ENCODE assay signal across 8 mouse cellular contexts in genomic region chr11:20248840-20249239, GRCm38 (mm10). TPM values are rescaled to one million over a fixed set of nuclear protein-coding genes. Genes with fewer than 3 reads are reported as not detected.
DNase-seq lines count a peak whose midpoint lies in the region; ATAC-seq and TF ChIP-seq lines count a peak whose summit lies in the region.

No protein-coding gene starts in this region.

- WGBS in forebrain, embryonic 16.5 days, result under 1% methylated on average over 39 of the region's 39 CpGs
- under 1% methylated on average over 39 of the region's 39 CpGs for WGBS in liver, embryonic 11.5 days
- under 1% methylated on average over 39 of the region's 39 CpGs for WGBS in olfactory bulb, adult 2 months

- H3K4me2 ChIP-seq in forebrain, embryonic 16.5 days (ENCODE audit: low read length), result peak overlapping the region; percentile 61
- peak overlapping the region; percentile 98 for H3K4me2 ChIP-seq in liver, embryonic 11.5 days

- no peaks in the 10 kb centered on the region for H3K9me3 ChIP-seq in forebrain, embryonic 16.5 days (ENCODE audit: control insufficient read depth, low read length)
- H3K9me3 ChIP-seq in liver, embryonic 11.5 days (ENCODE audit: control insufficient read depth, low read length), result no peaks in the 10 kb centered on the region

- peaks cover 22% of the 10 kb centered on the region for H3K4me1 ChIP-seq in forebrain, embryonic 16.5 days (replicated peaks; ENCODE audit: control insufficient read depth, insufficient read depth, low read length)
- peaks cover 33% of the 10 kb centered on the region for H3K4me1 ChIP-seq in liver, embryonic 11.5 days (replicated peaks; ENCODE audit: control insufficient read depth, insufficient read depth, low read length)
- peaks cover 21% of the 10 kb centered on the region for H3K4me1 ChIP-seq in olfactory bulb, adult 2 months (ENCODE audit: control insufficient read depth, insufficient read depth, low read length)

- ATAC-seq in forebrain, embryonic 16.5 days, result peak; percentile 64
- ATAC-seq in liver, embryonic 11.5 days (replicated peaks; ENCODE audit: low FRiP score), result peak; percentile 52

- no peak for TF ChIP-seq POLR2A in olfactory bulb, adult 2 months (IDR thresholded peaks at IDR 0.05; ENCODE audit: insufficient read depth, low read depth, low read length)

- 0 out of 2 replicates have a peak, but pooled peaks have one; percentile 6 for TF ChIP-seq CTCF in olfactory bulb, adult 2 months (IDR thresholded peaks at IDR 0.05; ENCODE audit: insufficient read depth, low read depth, low read length)

- no peaks in the 10 kb centered on the region for H3K36me3 ChIP-seq in forebrain, embryonic 16.5 days (ENCODE audit: control insufficient read depth, insufficient read depth)
- H3K36me3 ChIP-seq in liver, embryonic 11.5 days (ENCODE audit: control insufficient read depth, insufficient read depth, low read length), result no peaks in the 10 kb centered on the region

- H3K9ac ChIP-seq in forebrain, embryonic 16.5 days (replicated peaks; ENCODE audit: low read depth, low read length), result peak overlapping the region; percentile 94
- peak overlapping the region; percentile 95 for H3K9ac ChIP-seq in liver, embryonic 11.5 days (ENCODE audit: low read depth, low read length)

- H3K4me3 ChIP-seq in forebrain, embryonic 16.5 days (replicated peaks; ENCODE audit: low read length), result peak overlapping the region; percentile 84
- H3K4me3 ChIP-seq in liver, embryonic 11.5 days (ENCODE audit: low read depth, low read length), result peak overlapping the region; percentile 77
- H3K4me3 ChIP-seq in olfactory bulb, adult 2 months (ENCODE audit: insufficient read depth, low read depth, low read length), result peak overlapping the region; percentile 81

- peak; percentile 72 for DNase-seq in adrenal gland, postnatal 14 days
- no peak for DNase-seq in adrenal gland, adult 2 months
- DNase-seq in retina, embryonic 14.5 days (ENCODE audit: low spot score), result peak; percentile 67
- no peak for DNase-seq in retina, postnatal 1 day
- DNase-seq in liver, embryonic 11.5 days (ENCODE audit: low spot score), result no peak
- DNase-seq in layer of hippocampus, adult 11-12 months (ENCODE audit: low spot score), result no peak

- H3K27ac ChIP-seq in forebrain, embryonic 16.5 days (ENCODE audit: low read length), result peak overlapping the region; percentile 77
- H3K27ac ChIP-seq in liver, embryonic 11.5 days (ENCODE audit: low read depth, low read length), result peak overlapping the region; percentile 70
- H3K27ac ChIP-seq in olfactory bulb, adult 2 months (ENCODE audit: insufficient read depth, low read depth, low read length), result peak overlapping the region; percentile 72

- H3K27me3 ChIP-seq in forebrain, embryonic 16.5 days (replicated peaks; ENCODE audit: control insufficient read depth, insufficient read depth, low read length), result no peaks in the 10 kb centered on the region
- no peaks in the 10 kb centered on the region for H3K27me3 ChIP-seq in liver, embryonic 11.5 days (replicated peaks; ENCODE audit: control insufficient read depth, insufficient read depth, low read length)

RNA-seq across cellular contexts. Expression of gene Cep68, which starts 0.4 kb away (rescaled TPM):
- 31.1 and 32.2 TPM in 2 replicates for total RNA-seq in adrenal gland, postnatal 14 days (2021)
- total RNA-seq in adrenal gland, adult 2 months (2021), result 10 to 100 TPM; 19.8 to 24.2 TPM
- 14.0 and 17.8 TPM in 2 replicates for polyA plus RNA-seq in adrenal gland, adult 2 months (2012; rRNA removed)
- 29.1 and 29.8 TPM in 2 replicates for polyA plus RNA-seq in forebrain, embryonic 16.5 days (2015; fragmentation: Nextera tagmentation; extraction: Ambion mirVana)
- polyA plus RNA-seq in liver, embryonic 11.5 days (2014; fragmentation: Nextera tagmentation; extraction: Ambion mirVana), result 25.8 and 27.4 TPM in 2 replicates
- polyA plus RNA-seq in olfactory bulb, adult 2 months (2012; ENCODE audit: insufficient read depth, insufficient read length, low replicate concordance, missing spikeins), result not detected in 2 replicates

RNA-seq across cellular contexts. Expression of gene Rab1a, which starts 47.6 kb away (rescaled TPM):
- 146 and 165 TPM in 2 replicates for total RNA-seq in adrenal gland, postnatal 14 days (2021)
- total RNA-seq in adrenal gland, adult 2 months (2021), result 100 to 1,000 TPM; 165 to 173 TPM
- 28.4 and 34.4 TPM in 2 replicates for polyA plus RNA-seq in adrenal gland, adult 2 months (2012; rRNA removed)
- 315 and 341 TPM in 2 replicates for polyA plus RNA-seq in forebrain, embryonic 16.5 days (2015; fragmentation: Nextera tagmentation; extraction: Ambion mirVana)
- 180 and 186 TPM in 2 replicates for polyA plus RNA-seq in liver, embryonic 11.5 days (2014; fragmentation: Nextera tagmentation; extraction: Ambion mirVana)
- not detected in 2 replicates for polyA plus RNA-seq in olfactory bulb, adult 2 months (2012; ENCODE audit: insufficient read depth, insufficient read length, low replicate concordance, missing spikeins)

Comparison
In these comparisons a context has a peak if more than half of its experiments do, and no peak if none do; other contexts are left out.
1. DNase-seq: peak in adrenal gland, postnatal 14 days (single experiment) and retina, embryonic 14.5 days (single experiment); none in adrenal gland, adult 2 months (single experiment), retina, postnatal 1 day (single experiment), liver, embryonic 11.5 days (single experiment) and layer of hippocampus, adult 11-12 months (single experiment).
2. RNA of gene Cep68, which starts 0.4 kb away (polyA plus RNA-seq): 29.1 to 29.8 TPM in forebrain, embryonic 16.5 days, 25.8 to 27.4 TPM in liver, embryonic 11.5 days and 14.0 to 17.8 TPM in adrenal gland, adult 2 months; not detected in olfactory bulb, adult 2 months; every median in the first group is over 10 times any median in the second.
3. Peak in every context shown above with its lines, with median percentiles within 50 percentile points of each other: H3K27ac ChIP-seq and H3K4me3 ChIP-seq.